Mouse (Mus musculus): Measurements from ENCODE around the gene Map6. TPM values are rescaled to one million over a fixed set of nuclear protein-coding genes. Genes with fewer than 3 reads are reported as not detected.
A peak's percentile ranks its signal among the peaks of the same experiment; 100 is the strongest.
"Not testable (repeated sequence)": the region's sequence is repeated elsewhere in the genome, so short reads cannot be mapped to it uniquely, and the experiment has no call there.

The Map6 gene
- polyA plus RNA-seq, 1 experiment: 52.9 TPM

DNA sequence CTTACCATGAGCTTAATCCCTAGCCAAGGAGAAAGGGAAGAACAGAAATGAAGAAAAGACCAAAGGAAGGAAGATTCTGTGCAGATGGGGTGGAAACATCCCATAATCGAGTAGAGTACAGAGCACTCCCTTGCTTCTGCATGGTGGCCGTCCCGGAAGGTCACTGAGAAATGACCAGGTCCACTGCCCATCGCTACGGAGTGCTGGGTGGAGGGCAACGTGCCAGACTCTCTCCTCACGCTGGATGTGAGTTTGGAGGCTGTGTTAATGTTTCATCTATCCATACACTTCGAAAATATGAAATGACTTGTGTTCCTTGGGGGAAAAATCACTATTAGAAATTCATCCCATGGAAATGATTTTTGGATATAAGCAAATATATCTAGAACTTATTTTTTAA lies 91.1 kb downstream of the Map6 start:
- TF ChIP-seq CTCF (IDR thresholded peaks at IDR 0.05; ENCODE audit: borderline replicate concordance, insufficient read depth, low read length) (no peak), POLR2A (IDR thresholded peaks at IDR 0.05; ENCODE audit: low read depth, low read length) (no peak)
- Histone ChIP-seq H3K27ac (ENCODE audit: insufficient read depth, low read length) (no peak overlapping the region), H3K4me3 (ENCODE audit: insufficient read depth, low read length) (no peak overlapping the region), H3K4me1 (ENCODE audit: control insufficient read depth, insufficient read depth, low read length) (peaks cover 32% of the 10 kb centered on the region)

DNA sequence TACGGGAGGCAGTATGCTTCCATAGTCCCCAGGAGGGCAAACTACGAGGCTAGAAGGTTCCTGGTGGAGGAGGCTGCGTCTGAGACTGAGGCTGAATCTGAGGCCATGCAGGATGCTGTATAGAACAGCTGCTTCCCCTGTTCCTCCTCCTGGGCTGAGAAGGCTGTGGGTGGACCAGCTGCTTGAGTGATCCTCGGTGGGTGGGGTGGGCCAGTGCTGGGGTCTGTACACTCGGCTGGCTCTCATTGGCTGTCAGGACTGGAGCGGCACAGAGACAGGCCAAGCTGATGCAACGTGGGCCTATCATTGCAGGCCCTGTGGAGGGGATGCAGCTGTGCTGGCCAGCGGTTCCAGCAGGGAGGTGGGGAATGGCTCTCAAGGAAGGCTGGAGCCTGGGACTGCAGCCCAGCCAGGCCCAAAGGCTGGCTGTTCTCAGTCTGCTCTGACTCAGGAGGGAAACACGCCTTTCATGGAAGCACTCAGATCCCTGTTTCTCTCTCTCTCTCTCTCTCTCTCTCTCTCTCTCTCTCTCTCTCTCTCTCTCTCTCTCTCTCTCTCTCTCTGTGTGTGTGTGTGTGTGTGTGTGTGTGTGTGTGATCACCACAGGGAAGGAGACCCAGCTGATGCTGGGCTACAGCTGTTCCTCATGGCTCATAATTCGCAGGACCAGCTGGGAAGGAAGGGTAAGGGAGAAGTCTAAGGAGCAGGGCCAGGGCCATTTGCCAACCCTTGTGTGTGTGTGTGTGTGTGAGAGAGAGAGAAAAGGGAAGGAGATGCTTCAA lies 93.0 kb downstream of the Map6 start:
- peak overlapping the region; percentile 97 for H3K27ac ChIP-seq (ENCODE audit: insufficient read depth, low read length)
- peaks cover 31% of the 10 kb centered on the region for H3K4me1 ChIP-seq (ENCODE audit: control insufficient read depth, insufficient read depth, low read length)
- TF ChIP-seq CTCF (IDR thresholded peaks at IDR 0.05; ENCODE audit: borderline replicate concordance, insufficient read depth, low read length): no peak
- peak; percentile 94 for TF ChIP-seq POLR2A (IDR thresholded peaks at IDR 0.05; ENCODE audit: low read depth, low read length)
- H3K4me3 ChIP-seq (ENCODE audit: insufficient read depth, low read length): no peak overlapping the region

DNA sequence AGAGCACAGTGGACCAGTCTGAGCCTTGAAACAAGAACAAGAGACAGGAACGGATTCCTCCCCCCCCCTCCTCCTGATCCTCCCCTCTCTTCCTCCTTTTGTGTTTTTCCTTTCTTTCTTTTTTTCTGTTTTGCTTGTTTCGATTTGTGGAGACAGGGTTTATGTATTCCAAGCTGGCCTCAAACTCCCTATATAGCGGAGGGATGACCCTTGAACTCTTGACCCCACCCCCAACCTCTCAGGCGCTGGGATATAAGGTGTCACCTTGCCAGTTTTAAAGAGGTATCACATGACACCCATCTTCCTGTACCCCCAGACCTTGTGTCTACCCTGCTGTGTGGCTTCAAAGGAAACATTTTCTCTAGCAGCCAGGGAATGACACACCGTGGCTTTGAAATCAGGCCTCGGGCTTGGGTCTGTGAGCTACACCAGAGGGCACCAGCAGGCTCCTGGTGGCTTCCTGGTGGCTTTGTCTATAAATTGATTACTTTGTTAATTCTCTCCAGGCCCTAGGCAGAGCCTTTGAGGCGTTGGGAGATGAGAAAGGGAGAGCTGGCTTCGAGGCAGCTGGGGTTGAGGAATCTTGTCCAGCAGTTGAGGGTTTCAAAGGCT lies 93.7 kb downstream of the Map6 start:
- Histone ChIP-seq H3K27ac (ENCODE audit: insufficient read depth, low read length) (peak overlapping the region; percentile 95), H3K4me3 (ENCODE audit: insufficient read depth, low read length) (no peak overlapping the region), H3K4me1 (ENCODE audit: control insufficient read depth, insufficient read depth, low read length) (peaks cover 28% of the 10 kb centered on the region)
- no peak for TF ChIP-seq CTCF (IDR thresholded peaks at IDR 0.05; ENCODE audit: borderline replicate concordance, insufficient read depth, low read length)
- no peak for TF ChIP-seq POLR2A (IDR thresholded peaks at IDR 0.05; ENCODE audit: low read depth, low read length)

DNA sequence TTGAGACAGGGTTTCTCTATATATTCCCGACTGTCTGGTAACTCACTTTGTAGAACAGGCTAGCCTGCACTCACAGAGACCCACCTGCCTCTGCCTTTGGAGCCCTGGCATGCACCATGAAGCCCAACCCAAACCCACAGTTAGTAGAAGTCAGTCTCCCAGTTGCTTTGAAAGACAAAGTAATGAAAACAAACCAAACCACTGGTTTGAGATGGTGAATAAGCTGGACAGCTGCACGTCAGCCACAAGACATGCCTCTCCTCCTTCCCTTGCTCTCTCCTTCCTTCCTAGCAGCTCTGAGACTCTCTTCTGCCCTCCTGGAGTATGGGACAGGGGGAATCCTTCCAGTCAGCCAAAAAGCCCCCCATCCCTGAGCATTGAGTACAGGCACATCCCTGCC lies 94.9 kb downstream of the Map6 start:
- Histone ChIP-seq H3K4me3 (ENCODE audit: insufficient read depth, low read length) (no peak overlapping the region), H3K4me1 (ENCODE audit: control insufficient read depth, insufficient read depth, low read length) (peaks cover 19% of the 10 kb centered on the region), H3K27ac (ENCODE audit: insufficient read depth, low read length) (no peak overlapping the region)
- TF ChIP-seq POLR2A (IDR thresholded peaks at IDR 0.05; ENCODE audit: low read depth, low read length): no peak
- TF ChIP-seq CTCF (IDR thresholded peaks at IDR 0.05; ENCODE audit: borderline replicate concordance, insufficient read depth, low read length): no peak

DNA sequence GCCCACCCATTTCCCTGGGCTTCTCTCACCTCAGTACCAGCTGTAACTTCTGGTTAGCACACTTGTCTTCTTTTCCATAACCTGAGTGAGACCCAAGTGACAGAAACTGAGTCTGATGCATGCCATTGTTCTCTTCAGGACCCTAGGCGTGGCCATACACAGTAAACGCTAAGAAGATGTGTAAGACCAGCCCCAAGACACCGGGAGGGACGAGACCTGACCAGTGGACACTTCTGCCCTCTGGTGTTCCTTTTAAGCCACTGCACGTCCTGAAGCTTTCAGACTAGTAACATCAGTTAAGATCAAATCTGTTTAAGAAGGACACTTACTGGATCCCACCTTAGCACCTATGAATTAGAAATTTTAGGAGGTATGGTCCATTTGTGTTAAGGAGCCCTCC lies 97.8 kb downstream of the Map6 start:
- no peak overlapping the region for H3K4me3 ChIP-seq (ENCODE audit: insufficient read depth, low read length)
- peaks cover 8% of the 10 kb centered on the region for H3K4me1 ChIP-seq (ENCODE audit: control insufficient read depth, insufficient read depth, low read length)
- TF ChIP-seq CTCF (IDR thresholded peaks at IDR 0.05; ENCODE audit: borderline replicate concordance, insufficient read depth, low read length) (peak; percentile 88; the same call in 1 of the 2 replicates), POLR2A (IDR thresholded peaks at IDR 0.05; ENCODE audit: low read depth, low read length) (no peak)
- H3K27ac ChIP-seq (ENCODE audit: insufficient read depth, low read length): no peak overlapping the region

DNA sequence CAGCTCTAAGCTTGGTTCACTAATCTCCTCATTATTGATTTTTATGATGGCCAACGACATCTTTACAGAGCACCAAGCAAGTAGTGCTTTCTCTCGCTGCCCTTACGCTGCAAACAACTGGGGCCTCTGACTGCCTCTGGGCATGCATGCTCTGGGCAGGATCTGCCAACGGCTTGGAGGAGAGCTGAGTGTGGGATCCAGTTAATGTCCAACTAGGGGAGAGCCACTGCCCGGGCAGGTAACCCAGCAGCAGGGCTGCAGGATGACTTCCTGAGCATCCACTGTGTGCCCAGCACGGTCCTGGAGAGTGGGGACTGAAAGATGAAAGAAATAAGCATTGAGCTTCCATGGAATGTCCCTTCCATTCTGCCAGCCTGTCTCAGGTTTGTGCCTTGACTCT lies 99.5 kb downstream of the Map6 start:
- H3K4me3 ChIP-seq (ENCODE audit: insufficient read depth, low read length): no peak overlapping the region
- H3K4me1 ChIP-seq (ENCODE audit: control insufficient read depth, insufficient read depth, low read length): 0 out of 2 replicates have a peak, but pooled peaks cover 2% of the 10 kb centered on the region
- TF ChIP-seq CTCF (IDR thresholded peaks at IDR 0.05; ENCODE audit: borderline replicate concordance, insufficient read depth, low read length) (no peak), POLR2A (IDR thresholded peaks at IDR 0.05; ENCODE audit: low read depth, low read length) (no peak)
- H3K27ac ChIP-seq (ENCODE audit: insufficient read depth, low read length): no peak overlapping the region

DNA sequence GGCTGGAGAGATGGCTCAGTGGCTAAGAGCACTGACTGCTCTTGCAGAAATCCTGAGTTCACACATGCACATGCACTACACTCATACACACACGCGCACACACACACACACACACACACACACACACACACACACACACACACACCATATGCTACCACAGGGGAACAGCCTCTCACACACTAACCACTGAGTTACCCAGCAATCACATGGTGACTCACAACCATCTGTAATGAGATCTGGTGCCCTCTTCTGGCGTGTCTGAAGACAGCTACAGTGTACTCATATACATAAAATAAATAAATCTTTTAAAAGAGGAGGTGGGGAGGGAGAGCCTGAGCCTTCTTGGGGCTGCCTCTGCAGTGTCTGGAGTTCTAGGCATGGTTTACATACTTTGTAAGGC lies 107.1 kb downstream of the Map6 start:
- not testable (repeated sequence) for H3K27ac ChIP-seq (ENCODE audit: insufficient read depth, low read length); H3K4me1 ChIP-seq (ENCODE audit: control insufficient read depth, insufficient read depth, low read length); H3K4me3 ChIP-seq (ENCODE audit: insufficient read depth, low read length)

DNA sequence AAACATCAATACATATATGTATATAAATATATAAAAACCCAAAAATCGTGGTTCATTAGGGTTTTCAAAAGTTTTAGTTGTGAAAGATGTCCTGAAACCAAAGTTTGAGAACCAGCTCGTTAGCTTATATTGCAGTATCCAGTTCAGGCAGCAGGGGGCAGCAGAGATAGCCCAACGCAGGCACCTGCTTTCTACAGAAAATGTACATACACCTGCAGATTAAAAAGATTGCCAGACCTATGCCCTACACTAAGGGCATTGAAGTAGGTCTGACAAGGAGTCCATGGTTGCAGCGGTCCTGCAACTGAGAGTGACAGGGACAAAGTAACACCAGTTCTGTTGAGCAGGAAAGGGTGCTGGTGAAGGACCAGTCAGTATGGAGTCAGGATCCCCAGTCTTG lies 108.2 kb downstream of the Map6 start:
- no peak overlapping the region for H3K27ac ChIP-seq (ENCODE audit: insufficient read depth, low read length)
- no peak for TF ChIP-seq POLR2A (IDR thresholded peaks at IDR 0.05; ENCODE audit: low read depth, low read length)
- peak; percentile 50; the same call in 1 of the 2 replicates for TF ChIP-seq CTCF (IDR thresholded peaks at IDR 0.05; ENCODE audit: borderline replicate concordance, insufficient read depth, low read length)
- H3K4me3 ChIP-seq (ENCODE audit: insufficient read depth, low read length): no peak overlapping the region
- H3K4me1 ChIP-seq (ENCODE audit: control insufficient read depth, insufficient read depth, low read length): peaks cover 3% of the 10 kb centered on the region; the same call in 1 of the 2 replicates

DNA sequence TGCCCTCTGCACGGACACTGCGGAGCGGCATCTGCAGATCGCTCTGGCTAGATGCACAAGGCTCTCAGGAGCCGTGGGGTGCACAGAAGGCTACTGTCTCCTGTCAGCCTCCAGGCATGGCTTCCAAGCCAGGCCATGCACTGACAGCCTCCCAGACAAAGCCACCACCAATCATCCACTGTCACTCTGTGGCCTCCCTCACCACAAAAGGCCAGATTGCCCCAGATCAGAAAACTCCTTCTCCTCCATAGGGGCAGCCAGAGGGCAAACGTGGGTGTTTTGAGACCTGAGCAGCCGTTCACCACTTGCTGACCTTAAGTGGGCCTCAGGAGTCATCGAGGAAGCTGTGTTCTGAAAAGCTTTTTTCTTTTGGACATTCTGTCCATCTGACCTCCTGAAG lies 111.6 kb downstream of the Map6 start:
- Histone ChIP-seq H3K27ac (ENCODE audit: insufficient read depth, low read length) (no peak overlapping the region), H3K4me3 (ENCODE audit: insufficient read depth, low read length) (no peak overlapping the region), H3K4me1 (ENCODE audit: control insufficient read depth, insufficient read depth, low read length) (peaks cover 4% of the 10 kb centered on the region; the same call in 1 of the 2 replicates)
- TF ChIP-seq CTCF (IDR thresholded peaks at IDR 0.05; ENCODE audit: borderline replicate concordance, insufficient read depth, low read length) (no peak), POLR2A (IDR thresholded peaks at IDR 0.05; ENCODE audit: low read depth, low read length) (no peak)

DNA sequence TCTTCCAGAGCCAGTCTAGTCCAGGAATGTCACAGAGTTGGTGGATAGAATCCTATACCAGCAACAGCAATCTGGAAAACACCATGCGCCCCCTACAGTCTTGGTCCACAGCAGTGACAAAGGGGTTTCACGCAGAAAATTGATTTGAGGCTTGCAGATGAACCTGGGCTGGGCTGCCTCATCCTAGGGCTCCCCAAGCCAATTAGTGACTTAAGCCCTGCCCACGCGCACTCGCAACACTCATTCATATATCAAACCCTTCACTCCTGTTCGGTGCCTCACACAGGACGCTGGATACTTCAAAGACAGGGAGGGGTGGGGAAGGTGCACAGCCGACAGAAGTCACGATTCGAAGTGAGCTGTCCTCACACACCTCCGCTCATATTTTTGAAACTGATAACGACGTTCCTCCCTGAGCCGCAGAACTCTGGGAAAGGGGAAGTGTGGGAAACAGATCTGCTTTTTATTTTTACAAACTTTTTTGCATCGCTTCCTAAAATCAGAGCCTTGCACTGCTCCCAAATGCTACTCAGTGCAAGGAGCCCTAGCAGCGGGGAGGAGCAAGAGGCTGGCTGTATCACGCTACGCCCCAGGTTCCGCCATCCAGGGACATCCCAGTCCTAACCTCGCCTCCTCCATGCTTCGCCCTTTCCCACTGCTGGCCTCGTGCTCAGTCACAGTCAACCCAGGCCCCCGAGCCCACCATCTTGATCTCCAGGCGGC lies 113.4 kb downstream of the Map6 start:
- TF ChIP-seq POLR2A (IDR thresholded peaks at IDR 0.05; ENCODE audit: low read depth, low read length) (no peak), CTCF (IDR thresholded peaks at IDR 0.05; ENCODE audit: borderline replicate concordance, insufficient read depth, low read length) (no peak)
- Histone ChIP-seq H3K4me1 (ENCODE audit: control insufficient read depth, insufficient read depth, low read length) (peaks cover 7% of the 10 kb centered on the region; the same call in 1 of the 2 replicates), H3K4me3 (ENCODE audit: insufficient read depth, low read length) (peak overlapping the region; percentile 61), H3K27ac (ENCODE audit: insufficient read depth, low read length) (peak overlapping the region; percentile 5; the same call in 1 of the 2 replicates)

Measured in embryonic fibroblast, embryonic 13.5 days (primary cell).